Mouse (Mus musculus): ENCODE measurements around the gene Rps7.

The Rps7 gene

DNA sequence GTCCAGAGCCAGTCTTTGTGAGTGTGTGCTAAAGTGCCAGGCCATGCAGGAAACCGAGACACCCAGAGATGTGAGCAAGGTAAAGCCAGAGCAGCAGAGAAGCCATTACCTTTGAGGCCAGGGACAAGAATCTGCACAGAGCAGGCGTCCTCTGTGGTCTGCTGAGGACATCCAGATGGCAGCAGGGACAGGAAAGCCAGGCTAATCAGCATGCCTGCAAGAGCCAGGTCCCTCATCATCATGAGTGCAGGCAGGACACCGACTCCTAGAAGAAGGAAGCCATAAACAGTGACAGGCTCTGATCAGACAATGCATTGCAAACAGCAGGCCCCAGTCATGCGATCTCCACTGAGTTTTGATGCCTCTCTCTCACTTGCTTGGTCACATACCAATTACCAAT, 18.5 kb downstream of the Rps7 start:
- no peak for DNase-seq (ENCODE audit: low read depth, low spot score)

DNA sequence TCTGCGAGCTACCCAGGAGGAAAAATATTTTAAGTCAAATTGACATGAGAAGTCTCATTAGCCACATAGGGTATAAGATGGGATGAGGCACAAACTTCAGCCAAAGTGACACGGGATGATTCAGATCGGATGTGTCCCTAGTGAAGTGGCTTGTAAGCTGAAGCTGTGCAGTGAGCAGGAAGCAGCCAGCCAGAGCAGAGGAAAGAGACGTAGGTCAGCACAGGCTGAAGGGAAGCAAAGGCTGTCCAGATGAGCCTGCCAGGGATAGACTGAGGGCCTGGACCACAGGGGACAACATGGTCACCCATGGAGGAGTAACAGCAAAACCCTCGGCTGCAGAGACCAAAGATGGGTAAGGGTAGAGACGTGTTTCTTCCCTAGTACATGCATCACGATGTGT, 21.4 kb downstream of the Rps7 start:
- no peak for DNase-seq (ENCODE audit: low read depth, low spot score)

DNA sequence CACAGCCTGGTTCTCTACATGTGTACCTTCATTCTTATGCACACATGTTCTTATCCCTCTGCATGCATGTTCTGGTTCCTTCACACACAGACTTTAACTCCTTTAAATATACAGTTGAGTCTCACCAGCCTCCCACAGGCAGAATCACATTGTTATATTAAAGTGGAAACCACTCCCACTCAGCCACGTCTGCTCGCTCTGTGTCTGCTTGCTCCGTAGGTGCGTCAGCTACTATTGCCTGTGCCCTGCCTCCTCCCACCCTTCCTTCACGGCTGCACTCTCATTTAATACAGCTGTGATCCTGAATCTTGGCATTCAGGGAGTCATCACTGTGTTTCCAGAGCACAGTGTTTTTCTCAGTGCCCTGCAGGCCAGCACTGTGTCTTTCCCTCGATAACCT, 23.4 kb downstream of the Rps7 start:
- DNase-seq (ENCODE audit: low read depth, low spot score): no peak

GRCm38 (mm10) chr12:28607546-28608305, 28.0 kb downstream of the Rps7 start:
- no peak for DNase-seq (ENCODE audit: low read depth, low spot score)

DNA sequence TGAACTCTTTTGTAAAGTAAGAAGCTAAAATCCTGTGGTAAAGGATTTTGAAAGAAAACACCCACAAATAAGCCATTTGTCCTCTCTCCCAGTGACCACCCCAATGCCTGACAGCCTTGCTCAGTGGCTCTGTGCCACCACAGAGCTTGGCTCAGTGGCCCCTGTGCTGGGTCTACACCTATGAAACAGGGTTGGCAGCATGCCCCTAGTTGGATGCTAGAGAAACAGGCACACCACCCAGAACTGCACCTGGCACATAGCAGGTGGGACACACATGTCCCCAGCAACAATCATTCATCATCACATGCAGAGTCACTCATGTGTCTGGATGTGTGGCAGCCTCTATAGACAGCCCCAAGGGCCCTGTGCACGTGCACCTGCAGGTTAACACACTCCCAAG, 32.3 kb downstream of the Rps7 start:
- DNase-seq (ENCODE audit: low read depth, low spot score): peak; percentile 4

DNA sequence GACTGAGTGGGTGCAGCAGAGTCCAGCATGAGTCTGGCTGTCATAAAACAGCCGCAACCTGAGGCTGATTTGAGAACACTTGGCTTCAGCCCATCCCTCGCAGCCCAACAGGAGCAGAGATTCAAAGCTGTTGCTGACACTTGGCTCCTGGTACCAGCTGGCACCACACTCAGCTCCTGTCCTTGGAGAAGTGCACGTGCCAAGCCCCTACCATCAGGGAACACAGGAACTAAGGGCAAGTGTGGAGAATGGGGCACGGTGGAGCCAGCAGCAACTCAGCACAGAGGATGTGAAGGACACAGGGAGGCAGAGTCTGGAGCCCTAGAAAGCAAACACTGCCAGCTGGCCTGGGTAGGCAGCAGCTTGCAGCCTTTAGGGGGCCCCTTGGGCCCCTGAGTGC, 33.5 kb downstream of the Rps7 start:
- no peak for DNase-seq (ENCODE audit: low read depth, low spot score)

GRCm38 (mm10) chr12:28598526-28598991, 37.2 kb downstream of the Rps7 start:
- no peak for DNase-seq (ENCODE audit: low read depth, low spot score)

DNA sequence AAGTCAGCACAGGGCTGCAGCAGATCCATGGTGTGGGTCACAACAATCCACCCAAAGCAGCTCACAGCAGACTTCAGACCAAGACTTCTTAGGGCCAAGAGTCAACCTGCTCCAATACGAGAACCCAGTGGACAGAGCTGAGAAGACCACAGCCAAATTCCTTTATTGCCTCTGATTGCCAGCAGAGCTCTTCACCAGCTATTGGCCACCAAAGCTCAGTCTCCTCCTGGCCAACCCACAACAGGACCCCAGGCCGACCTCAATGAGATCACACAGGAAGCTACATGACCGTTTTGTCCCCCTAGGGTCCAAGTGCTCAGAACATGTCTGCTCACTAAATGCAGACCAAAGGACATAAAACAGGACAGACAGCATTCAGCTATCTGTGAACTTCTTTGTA, 37.6 kb downstream of the Rps7 start:
- DNase-seq (ENCODE audit: low read depth, low spot score): no peak

GRCm38 (mm10) chr12:28597699-28598098, 38.1 kb downstream of the Rps7 start:
- no peak for DNase-seq (ENCODE audit: low read depth, low spot score)

- no peak for DNase-seq (ENCODE audit: low read depth, low spot score)
Measured at GRCm38 (mm10) chr12:28596851-28597250, 38.9 kb downstream of the Rps7 start.

DNA sequence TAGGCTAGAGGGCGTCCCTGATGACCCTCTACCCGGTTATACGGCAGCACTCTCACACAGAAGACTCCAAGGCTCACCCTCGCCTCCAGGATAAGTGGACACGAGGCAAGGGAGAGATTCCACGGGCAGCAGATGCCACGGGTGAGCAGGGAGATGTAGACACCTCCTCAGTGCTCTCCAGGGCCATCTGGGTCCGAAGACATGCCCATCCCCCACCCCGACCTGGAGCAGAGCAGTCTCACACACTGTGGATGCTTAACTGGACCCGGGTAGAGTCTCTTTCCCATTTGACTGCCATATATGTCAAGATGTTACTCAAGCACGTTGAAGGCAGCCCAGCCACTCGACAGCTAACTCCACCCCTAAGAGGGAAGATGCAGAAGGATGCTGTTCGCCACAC, 45.3 kb downstream of the Rps7 start:
- no peak for DNase-seq (ENCODE audit: low read depth, low spot score)

GRCm38 (mm10) chr12:28589090-28589868, 46.5 kb downstream of the Rps7 start:
- peak; percentile 82 for DNase-seq (ENCODE audit: low read depth, low spot score)

- DNase-seq (ENCODE audit: low read depth, low spot score): no peak
Measured at GRCm38 (mm10) chr12:28587949-28588348, 47.8 kb downstream of the Rps7 start.

DNA sequence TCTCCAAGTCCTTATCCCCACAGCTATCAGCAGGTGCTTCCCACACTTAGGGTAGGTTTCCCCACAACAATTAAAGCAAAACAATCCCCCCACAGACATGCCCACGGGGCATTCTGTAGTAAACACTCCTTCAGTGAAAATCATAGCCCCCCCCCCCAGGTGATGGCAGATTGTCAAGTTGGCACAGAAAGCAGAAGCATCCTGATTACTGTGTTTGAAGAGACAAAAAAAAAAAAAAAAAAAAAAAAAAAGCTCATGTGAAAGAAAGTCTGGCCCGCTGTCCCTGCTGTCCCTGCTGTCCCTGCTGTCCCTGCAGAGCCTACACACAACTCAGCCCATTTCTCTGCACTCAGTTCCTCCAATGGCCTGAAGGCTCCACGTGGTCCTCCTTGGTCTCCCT, 51.7 kb downstream of the Rps7 start:
- no peak for DNase-seq (ENCODE audit: low read depth, low spot score)

DNA sequence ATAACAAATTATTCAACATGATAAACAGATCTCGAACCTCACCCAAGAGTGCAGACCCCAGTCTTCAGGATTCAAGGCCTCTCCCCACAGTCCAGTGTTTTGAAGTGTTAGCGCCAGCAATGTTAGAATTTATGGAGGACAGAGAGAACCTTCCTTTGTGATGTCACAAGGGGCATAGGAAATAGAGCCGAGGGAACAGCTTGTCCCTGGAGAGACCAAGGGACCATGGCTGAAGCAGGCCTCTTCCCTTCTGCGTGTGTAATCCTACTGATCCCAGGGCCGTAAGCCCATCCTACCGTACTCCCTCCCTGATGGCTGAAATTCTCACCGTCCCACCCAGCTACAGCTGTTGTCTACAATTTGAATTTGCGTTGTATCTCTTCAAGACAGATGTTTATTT, 53.3 kb downstream of the Rps7 start, which contains the start of gene Allc:
TSS of gene Allc (minus strand) at position 101 of the 400 bp plus-strand sequence.
- DNase-seq (ENCODE audit: low read depth, low spot score): no peak
